Mouse (Mus musculus) left cerebral cortex, postnatal 4 days (tissue): ENCODE measurements around the gene Slc22a14. TPM values are rescaled to one million over a fixed set of nuclear protein-coding genes. Genes with fewer than 3 reads are reported as not detected.
"Not testable (repeated sequence)": the region's sequence is repeated elsewhere in the genome, so short reads cannot be mapped to it uniquely, and the experiment has no call there.

Experiments
- DNase-seq: peaks from one replicate; pipeline ENCODE4 v3.0.0-alpha.2; 2022
- intact Hi-C: fragments of 180-260 bp; cut with DNase I; formaldehyde crosslinking; loops from one replicate; pipeline ENCODE4 v1.15.1; 2025
- total RNA-seq, 2 experiments: library from RNA; stranded (reverse); gene quantifications; 2 replicates each; pipeline ENCODE4 v1.2.3; 2021

Gene Slc22a14
- total RNA-seq, 2 experiments from 2014 or later: not detected

GRCm38 (mm10) chr9:119328488-119328887, 36.9 kb downstream of the Slc22a14 start:
- intact Hi-C loops: no loop called here
- DNase-seq: no peak

GRCm38 (mm10) chr9:119324130-119324529, 41.2 kb downstream of the Slc22a14 start:
- intact Hi-C loops: no loop called here

GRCm38 (mm10) chr9:119323260-119323645, 42.1 kb downstream of the Slc22a14 start:
- intact Hi-C loops: no loop called here
- DNase-seq: no peak

More at GRCm38 (mm10) chr9:119324130-119324529, 41.2 kb downstream of the Slc22a14 start:
- no peak for DNase-seq

- DNase-seq: peak; percentile 96
- intact Hi-C loops: no loop called here
Observed at GRCm38 (mm10) chr9:119322289-119323259, 42.8 kb downstream of the Slc22a14 start, which contains the start of gene Oxsr1. TSS of gene Oxsr1 (minus strand) at chr9:119322427.

- intact Hi-C loops: no loop called here
- DNase-seq: no peak
Observed at GRCm38 (mm10) chr9:119321392-119322229, 43.7 kb downstream of the Slc22a14 start.

- no peak for DNase-seq
- intact Hi-C loops: no loop called here
Observed at GRCm38 (mm10) chr9:119320946-119321345, 44.4 kb downstream of the Slc22a14 start.

GRCm38 (mm10) chr9:119320446-119320845, 44.9 kb downstream of the Slc22a14 start:
- intact Hi-C loops: no loop called here
- no peak for DNase-seq

- intact Hi-C loops: no loop called here
- DNase-seq: no peak
Observed at GRCm38 (mm10) chr9:119318891-119319290, 46.5 kb downstream of the Slc22a14 start.

GRCm38 (mm10) chr9:119313096-119313495, 52.3 kb downstream of the Slc22a14 start:
- DNase-seq: no peak
- intact Hi-C loops: no loop called here

GRCm38 (mm10) chr9:119309067-119309466, 56.3 kb downstream of the Slc22a14 start:
- intact Hi-C loops: no loop called here

GRCm38 (mm10) chr9:119305863-119306262, 59.5 kb downstream of the Slc22a14 start:
- intact Hi-C loops: no loop called here
- no peak for DNase-seq

More at GRCm38 (mm10) chr9:119309067-119309466, 56.3 kb downstream of the Slc22a14 start:
- DNase-seq: no peak

- intact Hi-C loops: no loop called here
- DNase-seq: no peak
Observed at GRCm38 (mm10) chr9:119298563-119298962, 66.8 kb downstream of the Slc22a14 start.

- DNase-seq: no peak
- intact Hi-C loops: no loop called here
Observed at GRCm38 (mm10) chr9:119297696-119298095, 67.7 kb downstream of the Slc22a14 start.

- DNase-seq: no peak
- intact Hi-C loops: no loop called here
Observed at GRCm38 (mm10) chr9:119290791-119291190, 74.6 kb downstream of the Slc22a14 start.

- DNase-seq: no peak
- intact Hi-C loops: no loop called here
Observed at GRCm38 (mm10) chr9:119280894-119281682, 84.3 kb downstream of the Slc22a14 start.

- intact Hi-C loops: no loop called here
- DNase-seq: no peak
Observed at GRCm38 (mm10) chr9:119278031-119278430, 87.3 kb downstream of the Slc22a14 start.

GRCm38 (mm10) chr9:119276321-119276720, 89.0 kb downstream of the Slc22a14 start:
- intact Hi-C loops: no loop called here

GRCm38 (mm10) chr9:119274814-119275213, 90.5 kb downstream of the Slc22a14 start:
- intact Hi-C loops: not testable (repeated sequence)

More at GRCm38 (mm10) chr9:119276321-119276720, 89.0 kb downstream of the Slc22a14 start:
- peak; percentile 87 for DNase-seq

GRCm38 (mm10) chr9:119271496-119271895, 93.9 kb downstream of the Slc22a14 start:
- no peak for DNase-seq
- intact Hi-C loops: no loop called here

More at GRCm38 (mm10) chr9:119274814-119275213, 90.5 kb downstream of the Slc22a14 start:
- not testable (repeated sequence) for DNase-seq

GRCm38 (mm10) chr9:119268588-119269145, 96.7 kb downstream of the Slc22a14 start:
- peak; percentile 3 for DNase-seq
- intact Hi-C loops: no loop called here
